Mouse (Mus musculus): ENCODE measurements around the gene Osbpl3. TPM values are rescaled to one million over a fixed set of nuclear protein-coding genes. Genes with fewer than 3 reads are reported as not detected.

The Osbpl3 gene
- polyA plus RNA-seq, 1 experiment from 2014 or later: 4.5 TPM

GRCm38 (mm10) chr6:50381504-50382091, 74.4 kb downstream of the Osbpl3 start:
- no peak overlapping the region for H3K27ac ChIP-seq
- no peaks in the 10 kb centered on the region for H3K4me1 ChIP-seq
- no peaks in the 10 kb centered on the region for H3K27me3 ChIP-seq
- H3K36me3 ChIP-seq (ENCODE audit: poor library complexity, severe bottlenecking): no peaks in the 10 kb centered on the region
- no peak for ATAC-seq
- H3K4me3 ChIP-seq: no peak overlapping the region
- no peak overlapping the region for H3K9ac ChIP-seq
- 47% methylated on average over 11 of the region's 11 CpGs for WGBS
- no peaks in the 10 kb centered on the region for H3K9me3 ChIP-seq (replicated peaks)
- H3K4me2 ChIP-seq: no peak overlapping the region

DNA sequence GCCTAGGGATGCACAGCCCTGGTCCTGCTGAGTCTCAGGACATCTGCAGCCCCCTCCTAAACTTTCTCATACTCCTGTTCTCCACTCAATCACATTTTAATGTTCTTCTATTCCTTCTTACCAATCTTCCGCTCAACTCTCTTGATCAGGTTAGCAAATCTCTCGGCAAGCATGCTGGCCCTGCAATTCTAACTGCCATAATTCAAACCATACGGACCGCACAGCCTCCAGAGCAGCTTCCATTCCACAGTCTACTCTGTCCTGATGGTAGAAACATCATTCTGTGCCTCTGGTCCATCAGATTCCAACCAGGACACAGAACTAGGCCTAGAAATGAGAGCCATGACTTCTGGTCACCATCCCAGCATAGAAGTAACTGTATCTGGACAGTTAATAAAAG, 76.3 kb downstream of the Osbpl3 start:
- no peak for ATAC-seq
- Histone ChIP-seq H3K9me3 (replicated peaks) (no peaks in the 10 kb centered on the region), H3K4me2 (no peak overlapping the region), H3K4me1 (no peaks in the 10 kb centered on the region), H3K4me3 (no peak overlapping the region), H3K27ac (no peak overlapping the region), H3K36me3 (ENCODE audit: poor library complexity, severe bottlenecking) (no peaks in the 10 kb centered on the region), H3K27me3 (no peaks in the 10 kb centered on the region), H3K9ac (no peak overlapping the region)
- 93% methylated on average over 4 of the region's 4 CpGs for WGBS

GRCm38 (mm10) chr6:50379136-50379535, 76.9 kb downstream of the Osbpl3 start:
- no peak overlapping the region for H3K4me3 ChIP-seq
- no peak for ATAC-seq
- no peaks in the 10 kb centered on the region for H3K27me3 ChIP-seq
- H3K4me1 ChIP-seq: no peaks in the 10 kb centered on the region
- no peak overlapping the region for H3K27ac ChIP-seq
- H3K9me3 ChIP-seq (replicated peaks): no peaks in the 10 kb centered on the region
- H3K9ac ChIP-seq: no peak overlapping the region
- no peaks in the 10 kb centered on the region for H3K36me3 ChIP-seq (ENCODE audit: poor library complexity, severe bottlenecking)
- WGBS: 89% methylated on average over 5 of the region's 5 CpGs
- no peak overlapping the region for H3K4me2 ChIP-seq

GRCm38 (mm10) chr6:50377742-50378720, 78.0 kb downstream of the Osbpl3 start:
- Histone ChIP-seq H3K4me3 (no peak overlapping the region), H3K36me3 (ENCODE audit: poor library complexity, severe bottlenecking) (no peaks in the 10 kb centered on the region), H3K27me3 (no peaks in the 10 kb centered on the region), H3K4me1 (peaks cover 7% of the 10 kb centered on the region), H3K27ac (no peak overlapping the region), H3K9ac (no peak overlapping the region), H3K4me2 (no peak overlapping the region), H3K9me3 (replicated peaks) (no peaks in the 10 kb centered on the region)
- WGBS: 87% methylated on average over 21 of the region's 21 CpGs
- ATAC-seq: no peak

GRCm38 (mm10) chr6:50376684-50377083, 79.3 kb downstream of the Osbpl3 start:
- no peak for ATAC-seq
- no peaks in the 10 kb centered on the region for H3K9me3 ChIP-seq (replicated peaks)
- no peaks in the 10 kb centered on the region for H3K27me3 ChIP-seq
- 97% methylated on average over 1 of the region's 1 CpGs for WGBS
- H3K9ac ChIP-seq: no peak overlapping the region
- no peaks in the 10 kb centered on the region for H3K36me3 ChIP-seq (ENCODE audit: poor library complexity, severe bottlenecking)
- no peak overlapping the region for H3K4me2 ChIP-seq
- H3K4me1 ChIP-seq: peaks cover 12% of the 10 kb centered on the region
- H3K4me3 ChIP-seq: no peak overlapping the region
- H3K27ac ChIP-seq: no peak overlapping the region

DNA sequence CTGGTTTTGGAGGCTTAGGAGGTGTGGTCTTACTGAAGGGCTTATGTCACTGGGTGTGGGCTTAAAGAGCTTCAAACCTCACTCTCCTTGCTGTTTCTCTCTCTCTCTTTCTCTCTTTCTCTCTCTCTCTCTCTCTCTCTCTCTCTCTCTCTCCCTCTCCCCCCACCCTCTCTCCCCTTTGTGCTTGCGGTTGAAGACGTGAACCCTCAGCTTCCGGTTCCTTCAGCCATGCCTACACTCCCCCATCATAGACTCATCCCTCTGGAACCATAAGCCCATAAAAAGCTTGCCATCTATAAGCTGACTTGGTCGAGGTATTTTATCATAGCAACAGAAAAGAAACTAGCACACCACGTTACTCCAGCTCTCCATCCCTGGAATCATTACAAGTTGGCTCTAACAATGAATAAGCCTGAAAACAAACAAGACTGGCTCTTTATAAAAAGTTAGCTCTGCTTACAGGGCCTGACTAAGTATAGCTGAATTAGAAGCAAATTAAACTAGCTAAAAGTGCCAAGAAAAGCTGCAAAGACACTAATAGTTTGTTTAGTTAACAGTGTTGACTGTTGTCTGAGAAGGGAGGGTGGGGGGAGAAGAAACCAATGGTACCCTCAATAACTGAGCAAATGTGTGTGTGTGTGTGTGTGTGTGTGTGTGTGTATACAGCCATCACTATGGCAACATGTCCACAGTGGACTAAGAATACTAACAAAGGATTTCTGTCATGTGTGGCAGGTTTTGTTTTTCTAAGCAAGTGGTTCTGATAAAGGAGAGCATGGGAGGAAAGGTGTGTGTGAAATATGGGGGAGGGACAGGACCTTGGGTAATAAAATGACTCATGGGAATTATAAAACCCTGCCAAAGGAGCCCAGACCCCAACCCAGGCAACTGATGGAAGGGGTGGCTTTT, 83.2 kb downstream of the Osbpl3 start:
- Histone ChIP-seq H3K27me3 (no peaks in the 10 kb centered on the region), H3K27ac (no peak overlapping the region)
- WGBS: 56% methylated on average over 5 of the region's 5 CpGs

GRCm38 (mm10) chr6:50371501-50372086, 84.4 kb downstream of the Osbpl3 start:
- no peak for ATAC-seq
- no peak overlapping the region for H3K4me3 ChIP-seq
- H3K27me3 ChIP-seq: no peaks in the 10 kb centered on the region
- 93% methylated on average over 8 of the region's 8 CpGs for WGBS
- H3K9ac ChIP-seq: no peak overlapping the region
- no peaks in the 10 kb centered on the region for H3K36me3 ChIP-seq (ENCODE audit: poor library complexity, severe bottlenecking)
- H3K4me2 ChIP-seq: no peak overlapping the region
- no peak overlapping the region for H3K27ac ChIP-seq
- H3K9me3 ChIP-seq (replicated peaks): no peaks in the 10 kb centered on the region
- H3K4me1 ChIP-seq: peaks cover 12% of the 10 kb centered on the region

More for the DNA sequence above, 83.2 kb downstream of the Osbpl3 start:
- peaks cover 12% of the 10 kb centered on the region for H3K4me1 ChIP-seq
- no peaks in the 10 kb centered on the region for H3K9me3 ChIP-seq (replicated peaks)
- H3K36me3 ChIP-seq (ENCODE audit: poor library complexity, severe bottlenecking): no peaks in the 10 kb centered on the region
- H3K4me3 ChIP-seq: no peak overlapping the region
- ATAC-seq: 0 out of 2 replicates have a peak, but pooled peaks have one; percentile 61
- no peak overlapping the region for H3K4me2 ChIP-seq
- no peak overlapping the region for H3K9ac ChIP-seq

GRCm38 (mm10) chr6:50368502-50369292, 87.3 kb downstream of the Osbpl3 start:
- Histone ChIP-seq H3K9me3 (replicated peaks) (no peaks in the 10 kb centered on the region), H3K27ac (no peak overlapping the region), H3K27me3 (no peaks in the 10 kb centered on the region), H3K4me2 (no peak overlapping the region), H3K4me1 (peaks cover 12% of the 10 kb centered on the region), H3K36me3 (ENCODE audit: poor library complexity, severe bottlenecking) (no peaks in the 10 kb centered on the region), H3K4me3 (no peak overlapping the region), H3K9ac (no peak overlapping the region)
- 93% methylated on average over 8 of the region's 8 CpGs for WGBS
- ATAC-seq: no peak

DNA sequence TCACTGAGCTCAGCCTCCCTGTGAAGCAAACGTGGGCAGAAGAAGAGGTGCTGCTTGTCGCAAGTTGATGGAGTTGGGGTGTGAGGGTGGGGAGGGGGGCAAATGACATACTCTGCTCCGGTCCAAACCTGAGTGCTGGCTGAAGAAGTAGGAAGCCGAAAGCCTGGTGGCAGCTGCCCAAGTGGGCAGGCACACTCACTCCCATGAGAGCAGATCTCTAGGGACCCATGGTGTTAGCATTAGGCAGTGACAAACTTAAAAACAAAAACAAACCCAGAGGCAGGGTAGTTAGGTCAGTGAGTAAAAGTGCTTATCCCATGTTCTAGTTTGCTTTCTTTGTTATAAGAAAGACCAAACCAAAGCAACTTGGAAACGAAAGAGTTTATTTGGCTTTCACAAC, 88.2 kb downstream of the Osbpl3 start:
- no peak for ATAC-seq
- Histone ChIP-seq H3K27ac (no peak overlapping the region), H3K4me1 (peaks cover 7% of the 10 kb centered on the region; the same call in 1 of the 2 replicates), H3K36me3 (ENCODE audit: poor library complexity, severe bottlenecking) (no peaks in the 10 kb centered on the region), H3K27me3 (no peaks in the 10 kb centered on the region), H3K9me3 (replicated peaks) (no peaks in the 10 kb centered on the region), H3K4me2 (no peak overlapping the region), H3K4me3 (no peak overlapping the region), H3K9ac (no peak overlapping the region)
- 89% methylated on average over 5 of the region's 5 CpGs for WGBS

DNA sequence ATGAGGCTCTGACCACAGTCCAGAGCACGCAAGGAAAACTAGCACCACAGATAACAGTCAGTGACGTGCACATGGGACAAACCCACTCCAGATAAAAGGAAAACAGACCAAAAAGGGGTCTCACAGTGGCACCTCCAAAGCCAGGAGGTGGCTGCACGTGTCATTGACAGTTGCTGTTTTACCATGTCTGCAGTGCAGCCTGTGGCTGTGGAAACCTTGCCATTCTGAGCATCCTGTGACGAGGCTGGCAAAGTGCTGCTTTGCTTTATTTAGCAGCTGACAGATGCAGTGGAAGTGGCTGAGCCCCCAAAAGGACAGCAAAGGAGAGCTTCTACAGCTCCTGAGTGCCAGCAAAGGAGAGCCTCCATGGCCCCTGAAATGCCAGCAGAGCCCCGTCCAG, 89.3 kb downstream of the Osbpl3 start:
- Histone ChIP-seq H3K4me3 (no peak overlapping the region), H3K9ac (no peak overlapping the region)

DNA sequence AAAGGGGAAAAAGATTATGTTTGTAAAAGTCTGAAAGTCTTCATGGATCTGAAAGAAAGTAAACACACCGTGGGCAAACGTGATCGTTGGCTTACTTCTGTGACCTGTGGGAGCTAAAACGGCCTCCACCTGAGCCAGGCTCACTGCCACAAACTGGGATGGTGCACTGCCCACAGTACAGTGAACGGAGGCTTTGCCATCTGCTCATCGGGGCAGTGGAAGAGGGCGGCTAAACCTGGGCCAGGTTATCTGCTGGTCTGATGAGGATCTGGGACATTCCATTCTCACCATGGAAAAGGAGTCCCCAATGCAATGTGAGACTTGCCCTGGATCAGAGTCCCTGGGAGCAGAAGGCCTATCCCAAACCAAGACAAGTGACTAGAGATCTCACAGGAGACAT, 89.7 kb downstream of the Osbpl3 start:
- H3K27ac ChIP-seq: no peak overlapping the region
- H3K4me2 ChIP-seq: no peak overlapping the region
- H3K36me3 ChIP-seq (ENCODE audit: poor library complexity, severe bottlenecking): no peaks in the 10 kb centered on the region
- H3K4me1 ChIP-seq: peaks cover 5% of the 10 kb centered on the region; the same call in 1 of the 2 replicates
- H3K9ac ChIP-seq: no peak overlapping the region
- no peaks in the 10 kb centered on the region for H3K27me3 ChIP-seq
- H3K9me3 ChIP-seq (replicated peaks): no peaks in the 10 kb centered on the region
- no peak overlapping the region for H3K4me3 ChIP-seq
- 93% methylated on average over 7 of the region's 7 CpGs for WGBS
- ATAC-seq: no peak

More for the DNA sequence above, 89.3 kb downstream of the Osbpl3 start:
- no peaks in the 10 kb centered on the region for H3K27me3 ChIP-seq
- no peak overlapping the region for H3K4me2 ChIP-seq
- 84% methylated on average over 5 of the region's 5 CpGs for WGBS
- no peaks in the 10 kb centered on the region for H3K36me3 ChIP-seq (ENCODE audit: poor library complexity, severe bottlenecking)
- no peaks in the 10 kb centered on the region for H3K9me3 ChIP-seq (replicated peaks)
- ATAC-seq: no peak
- peaks cover 5% of the 10 kb centered on the region; the same call in 1 of the 2 replicates for H3K4me1 ChIP-seq
- no peak overlapping the region for H3K27ac ChIP-seq

All from forebrain, embryonic 13.5 days (tissue).